Mouse (Mus musculus): ENCODE data around the gene Ankar.

- peak; percentile 98 for TF ChIP-seq CTCF (IDR thresholded peaks at IDR 0.05; ENCODE audit: low read depth, low read length)
- no peak for TF ChIP-seq GATA1 (IDR thresholded peaks at IDR 0.05; ENCODE audit: borderline replicate concordance, low read length)
- TF ChIP-seq TAL1 (conservative IDR thresholded peaks at IDR 0.05; ENCODE audit: low read depth, low read length), result no peak
Measured at GRCm38 (mm10) chr1:72716926-72717325, 16.5 kb upstream of the Ankar start.

Measured in G1E (cell line).